Mouse (Mus musculus) intestine, embryonic 14.5 days (tissue): ENCODE data around the gene Macrod2. TPM values are rescaled to one million over a fixed set of nuclear protein-coding genes. Genes with fewer than 3 reads are reported as not detected.

Source experiments
- ATAC-seq: fragments of 200-750 bp; cut with Nextera tagmentation; replicated peaks from 2 replicates; pipeline ENCODE4 v1.8.0; 2017; ENCODE audit warnings: low read depth, moderate number of reproducible peaks, moderate TSS enrichment, moderate library complexity; ENCODE audit not compliant: low FRiP score, low TSS enrichment
- DNase-seq: peaks from one replicate; pipeline ENCODE4 v3.0.0-alpha.2; 2018; ENCODE audit warnings: low spot score
- H3K27ac ChIP-seq: fragments of 300-500 bp; sonication (generic); 2 replicates; pipeline ENCODE4 v1.5.1; 2014; ENCODE audit warnings: low read depth, mild to moderate bottlenecking, control low read depth
- H3K27me3 ChIP-seq: fragments of 300-500 bp; sonication (generic); replicated peaks from 2 replicates; pipeline ENCODE4 v1.6.1; 2014; ENCODE audit warnings: low read length, control low read depth; ENCODE audit not compliant: control insufficient read depth, insufficient read depth
- H3K36me3 ChIP-seq: fragments of 300-500 bp; sonication (generic); 2 replicates; pipeline ENCODE4 v1.6.1; 2014; ENCODE audit warnings: low read length, control low read depth; ENCODE audit not compliant: control insufficient read depth, insufficient read depth
- H3K4me1 ChIP-seq: fragments of 300-500 bp; sonication (generic); replicated peaks from 2 replicates; pipeline ENCODE4 v1.6.1; 2014; ENCODE audit warnings: low read length, control low read depth, mixed read lengths; ENCODE audit not compliant: control insufficient read depth, insufficient read depth
- H3K4me2 ChIP-seq: fragments of 300-500 bp; sonication (generic); 2 replicates; pipeline ENCODE4 v1.6.1; 2014; ENCODE audit warnings: low read length
- H3K4me3 ChIP-seq: fragments of 300-500 bp; sonication (generic); 2 replicates; pipeline ENCODE4 v1.5.1; 2014; ENCODE audit warnings: low read depth, low read length, control low read depth, mixed read lengths
- H3K9ac ChIP-seq: fragments of 300-500 bp; sonication (generic); 2 replicates; pipeline ENCODE4 v1.6.1; 2014; ENCODE audit warnings: mild to moderate bottlenecking, low read length
- H3K9me3 ChIP-seq: fragments of 300-500 bp; sonication (generic); 2 replicates; pipeline ENCODE4 v1.6.1; 2016; ENCODE audit warnings: low read length, control low read depth; ENCODE audit not compliant: control insufficient read depth
- whole genome bisulfite sequencing: fragments of 180-500 bp; shearing (Covaris S2); extraction: QIAGEN DNeasy Blood & Tissue Kit; methylation state at CpG from one replicate; pipeline ENCODE4 v1.1.7; 2014; 5-methylcytosine and 5-hydroxymethylcytosine counted together
- polyA plus RNA-seq: library from polyadenylated mRNA; unstranded; fragments of >200 nt; fragmentation: Nextera tagmentation; extraction: Ambion mirVana; gene quantifications from 2 replicates; pipeline ENCODE4 v1.2.1, GENCODE M21; 2014

Macrod2 gene
- polyA plus RNA-seq, 1 experiment from 2014 or later: 30.6 TPM

DNA sequence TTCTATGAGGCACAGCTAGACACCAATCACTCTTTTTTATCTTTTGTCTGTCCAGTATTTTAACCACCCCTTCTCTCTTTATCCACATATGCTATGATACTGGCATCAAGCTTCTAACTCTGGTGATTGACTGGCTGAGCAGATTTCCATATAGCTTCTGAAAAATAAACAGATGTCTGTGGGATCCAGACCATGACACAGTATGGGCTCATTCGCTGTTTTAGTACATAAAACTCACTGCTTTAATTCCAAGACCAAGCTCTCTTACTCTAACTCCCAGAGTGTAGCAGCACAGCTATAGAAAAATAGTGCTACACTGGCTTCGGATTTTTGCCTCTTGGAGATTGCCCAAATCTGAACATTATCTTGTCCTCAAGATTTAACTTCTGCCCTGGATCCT, 1540.0 kb downstream of the Macrod2 start:
- Histone ChIP-seq H3K4me3 (no peak overlapping the region), H3K27ac (no peak overlapping the region), H3K4me1 (no peaks in the 10 kb centered on the region), H3K9ac (no peak overlapping the region), H3K36me3 (no peaks in the 10 kb centered on the region), H3K9me3 (no peaks in the 10 kb centered on the region), H3K4me2 (no peak overlapping the region), H3K27me3 (no peaks in the 10 kb centered on the region)
- DNase-seq (no peak), ATAC-seq (no peak)
- WGBS: 72% methylated on average over 2 of the region's 2 CpGs

GRCm38 (mm10) chr2:141954795-141955194, 1559.7 kb downstream of the Macrod2 start:
- DNase-seq: no peak
- 78% methylated on average over 1 of the region's 1 CpGs for WGBS
- H3K4me2 ChIP-seq: no peak overlapping the region
- H3K36me3 ChIP-seq: no peaks in the 10 kb centered on the region
- no peaks in the 10 kb centered on the region for H3K4me1 ChIP-seq
- H3K27me3 ChIP-seq: no peaks in the 10 kb centered on the region
- H3K4me3 ChIP-seq: no peak overlapping the region
- H3K27ac ChIP-seq: no peak overlapping the region
- H3K9ac ChIP-seq: no peak overlapping the region
- no peaks in the 10 kb centered on the region for H3K9me3 ChIP-seq
- ATAC-seq: no peak

- ATAC-seq (no peak), DNase-seq (no peak)
- no peaks in the 10 kb centered on the region for H3K36me3 ChIP-seq
- WGBS: 40% methylated on average over 3 of the region's 3 CpGs
- H3K27ac ChIP-seq: no peak overlapping the region
- H3K4me3 ChIP-seq: no peak overlapping the region
- no peak overlapping the region for H3K9ac ChIP-seq
- H3K4me1 ChIP-seq: no peaks in the 10 kb centered on the region
- H3K9me3 ChIP-seq: no peaks in the 10 kb centered on the region
- no peaks in the 10 kb centered on the region for H3K27me3 ChIP-seq
- H3K4me2 ChIP-seq: no peak overlapping the region
Observed at GRCm38 (mm10) chr2:141955197-141955596, 1560.1 kb downstream of the Macrod2 start.

DNA sequence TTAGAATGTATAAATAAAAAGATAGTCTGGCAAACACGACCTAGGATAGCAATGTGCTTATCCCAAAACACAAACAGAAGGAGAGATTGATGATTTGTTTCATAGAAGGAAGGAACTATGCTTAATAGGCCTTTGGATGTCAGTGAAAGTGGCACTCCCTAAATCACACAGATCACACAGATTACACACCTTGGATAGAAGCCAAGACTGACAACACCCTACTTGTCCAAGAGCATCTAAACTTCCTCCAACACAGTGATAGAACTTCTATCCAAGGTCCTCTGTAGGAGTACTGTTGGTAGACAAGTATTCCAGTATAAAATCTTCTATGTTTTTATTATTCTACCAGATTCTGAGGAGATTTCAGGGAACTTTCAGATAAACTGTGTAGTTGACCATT, 1567.8 kb downstream of the Macrod2 start:
- no peak overlapping the region for H3K9ac ChIP-seq
- ATAC-seq: no peak

GRCm38 (mm10) chr2:141983664-141984395, 1588.7 kb downstream of the Macrod2 start:
- no peaks in the 10 kb centered on the region for H3K27me3 ChIP-seq
- H3K4me3 ChIP-seq: no peak overlapping the region
- no peaks in the 10 kb centered on the region for H3K9me3 ChIP-seq
- DNase-seq: no peak
- no peaks in the 10 kb centered on the region for H3K36me3 ChIP-seq
- no peak overlapping the region for H3K9ac ChIP-seq
- ATAC-seq: no peak
- no peak overlapping the region for H3K4me2 ChIP-seq
- 51% methylated on average over 7 of the region's 7 CpGs for WGBS
- no peak overlapping the region for H3K27ac ChIP-seq
- H3K4me1 ChIP-seq: no peaks in the 10 kb centered on the region

More for the DNA sequence above, 1567.8 kb downstream of the Macrod2 start:
- Histone ChIP-seq H3K27ac (no peak overlapping the region), H3K4me3 (no peak overlapping the region), H3K9me3 (no peaks in the 10 kb centered on the region), H3K4me2 (no peak overlapping the region), H3K36me3 (no peaks in the 10 kb centered on the region), H3K27me3 (no peaks in the 10 kb centered on the region), H3K4me1 (no peaks in the 10 kb centered on the region)
- WGBS: 19% methylated on average over 1 of the region's 1 CpGs
- DNase-seq: no peak

DNA sequence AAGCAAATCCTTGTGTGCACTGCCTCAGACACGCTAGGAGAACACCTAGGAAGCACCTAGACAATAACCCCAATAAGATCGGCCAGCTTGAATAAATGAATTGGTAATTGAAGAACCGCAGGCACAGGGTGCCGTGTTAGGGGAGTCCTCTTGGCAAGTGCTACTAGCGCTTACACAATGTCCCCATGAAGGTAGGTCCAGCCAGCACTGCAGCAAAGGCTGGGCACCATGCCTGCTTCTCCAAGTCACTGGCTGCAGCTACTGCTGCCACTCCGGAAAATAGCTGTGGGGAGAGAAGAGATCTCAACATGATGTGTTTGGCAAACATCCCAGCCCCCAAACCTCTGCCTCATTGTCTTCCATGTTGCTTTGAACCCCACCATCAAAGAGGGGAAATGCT, 1603.8 kb downstream of the Macrod2 start:
- no peak overlapping the region for H3K4me2 ChIP-seq
- H3K9ac ChIP-seq: no peak overlapping the region
- no peak for DNase-seq
- 89% methylated on average over 6 of the region's 6 CpGs for WGBS
- H3K27me3 ChIP-seq: no peaks in the 10 kb centered on the region
- no peaks in the 10 kb centered on the region for H3K36me3 ChIP-seq
- H3K4me3 ChIP-seq: no peak overlapping the region
- no peaks in the 10 kb centered on the region for H3K4me1 ChIP-seq
- no peak for ATAC-seq
- H3K9me3 ChIP-seq: no peaks in the 10 kb centered on the region
- no peak overlapping the region for H3K27ac ChIP-seq

GRCm38 (mm10) chr2:142024534-142025155, 1629.5 kb downstream of the Macrod2 start:
- Histone ChIP-seq H3K9ac (no peak overlapping the region), H3K27ac (no peak overlapping the region), H3K9me3 (no peaks in the 10 kb centered on the region), H3K4me1 (no peaks in the 10 kb centered on the region), H3K4me3 (no peak overlapping the region), H3K4me2 (no peak overlapping the region), H3K36me3 (no peaks in the 10 kb centered on the region), H3K27me3 (no peaks in the 10 kb centered on the region)
- 77% methylated on average over 4 of the region's 4 CpGs for WGBS
- ATAC-seq: no peak
- DNase-seq: no peak

GRCm38 (mm10) chr2:142026721-142027120, 1631.6 kb downstream of the Macrod2 start:
- no peak for DNase-seq
- H3K4me1 ChIP-seq: no peaks in the 10 kb centered on the region
- ATAC-seq: no peak
- H3K36me3 ChIP-seq: no peaks in the 10 kb centered on the region
- no peaks in the 10 kb centered on the region for H3K9me3 ChIP-seq
- no peak overlapping the region for H3K4me3 ChIP-seq
- no peaks in the 10 kb centered on the region for H3K27me3 ChIP-seq
- H3K9ac ChIP-seq: no peak overlapping the region
- no peak overlapping the region for H3K27ac ChIP-seq
- H3K4me2 ChIP-seq: no peak overlapping the region
